Mouse (Mus musculus) cerebellum, adult 2 months (tissue): ENCODE measurements at regions not wholly inside any gene's neighbourhood (a gene's known extent, or its start where the extent isn't known, plus 50 kb on each side); places are given as distances from the start of the nearest gene placed in this dataset.

Experiments
- CTCF ChIP-seq: fragments of 200-500 bp; IDR thresholded peaks from 2 replicates; pipeline ENCODE4 v1.5.1; 2011; ENCODE audit warnings: low read depth, mild to moderate bottlenecking, control low read depth, low read length, moderate library complexity, borderline replicate concordance; ENCODE audit not compliant: insufficient read depth
- POLR2A ChIP-seq: fragments of 200-500 bp; IDR thresholded peaks from 2 replicates; pipeline ENCODE4 v1.6.1; 2011; ENCODE audit warnings: low read length, control low read depth, borderline replicate concordance; ENCODE audit not compliant: insufficient read depth

GRCm38 (mm10) chr5:119542836-119543235, 127.6 kb upstream of the Tbx3 start:
- TF ChIP-seq POLR2A (no peak), CTCF (no peak)
